Mouse (Mus musculus) lung, embryonic 14.5 days (tissue): Measurements from ENCODE around the gene Xylb. TPM values are rescaled to one million over a fixed set of nuclear protein-coding genes. Genes with fewer than 3 reads are reported as not detected.

Experiments used
- ATAC-seq: fragments of 200-750 bp; cut with Nextera tagmentation; 2 replicates; pipeline ENCODE4 v1.8.0; 2017; ENCODE audit warnings: mild to moderate bottlenecking, moderate TSS enrichment, moderate library complexity; ENCODE audit not compliant: insufficient read depth
- DNase-seq: peaks from one replicate; pipeline ENCODE4 v3.0.0-alpha.2; 2015
- H3K27ac ChIP-seq: fragments of 300-500 bp; sonication (generic); 2 replicates; pipeline ENCODE4 v1.5.1; 2014; ENCODE audit warnings: low read depth, mild to moderate bottlenecking, moderate library complexity
- H3K27me3 ChIP-seq: fragments of 300-500 bp; sonication (generic); 2 replicates; pipeline ENCODE4 v1.6.1; 2014; ENCODE audit warnings: low read length, control low read depth; ENCODE audit not compliant: insufficient read depth
- H3K36me3 ChIP-seq: fragments of 300-500 bp; sonication (generic); 2 replicates; pipeline ENCODE4 v1.6.1; 2014; ENCODE audit warnings: control low read depth; ENCODE audit not compliant: insufficient read depth
- H3K4me1 ChIP-seq: fragments of 300-500 bp; sonication (generic); 2 replicates; pipeline ENCODE4 v1.6.1; 2014; ENCODE audit warnings: antibody characterized with exemption, control low read depth; ENCODE audit not compliant: insufficient read depth
- H3K4me2 ChIP-seq: fragments of 300-500 bp; sonication (generic); 2 replicates; pipeline ENCODE4 v1.6.1; 2014; ENCODE audit warnings: mild to moderate bottlenecking
- H3K4me3 ChIP-seq: fragments of 300-500 bp; sonication (generic); 2 replicates; pipeline ENCODE4 v1.5.1; 2014; ENCODE audit warnings: low read depth, low read length
- H3K9ac ChIP-seq: fragments of 300-500 bp; sonication (generic); 2 replicates; pipeline ENCODE4 v1.6.1; 2014
- H3K9me3 ChIP-seq: fragments of 300-500 bp; sonication (generic); 2 replicates; pipeline ENCODE4 v1.6.1; 2016; ENCODE audit warnings: low read depth, low read length, control low read depth
- CTCF ChIP-seq: IDR thresholded peaks from 2 replicates; pipeline ENCODE4 v1.5.1; 2016; ENCODE audit warnings: antibody characterized with exemption, low read depth
- WGBS: fragments of 180-500 bp; shearing (Covaris S2); extraction: QIAGEN DNeasy Blood & Tissue Kit; methylation state at CpG from one replicate; pipeline ENCODE4 v1.1.7; 2014; 5-methylcytosine and 5-hydroxymethylcytosine counted together
- polyA plus RNA-seq: library from polyadenylated mRNA; unstranded; fragments of >200 nt; fragmentation: Nextera tagmentation; extraction: Ambion mirVana; gene quantifications from 2 replicates; pipeline ENCODE4 v1.2.1, GENCODE M21; 2014

Xylb gene
- polyA plus RNA-seq, 1 experiment from 2014 or later: 7.9 TPM

GRCm38 (mm10) chr9:119438065-119438464 is 80.9 kb downstream of the Xylb start:
- 88% methylated on average over 12 of the region's 12 CpGs for WGBS
- H3K4me1 ChIP-seq: no peaks in the 10 kb centered on the region
- no peaks in the 10 kb centered on the region for H3K27me3 ChIP-seq
- no peak overlapping the region for H3K27ac ChIP-seq
- H3K4me2 ChIP-seq: no peak overlapping the region
- DNase-seq: no peak
- no peak for TF ChIP-seq CTCF
- no peak overlapping the region for H3K4me3 ChIP-seq
- H3K9me3 ChIP-seq: no peaks in the 10 kb centered on the region
- no peak overlapping the region for H3K9ac ChIP-seq
- H3K36me3 ChIP-seq: peaks cover 45% of the 10 kb centered on the region
- ATAC-seq: no peak

- no peak overlapping the region for H3K9ac ChIP-seq
- H3K4me2 ChIP-seq: no peak overlapping the region
- 88% methylated on average over 9 of the region's 9 CpGs for WGBS
- no peak for TF ChIP-seq CTCF
- ATAC-seq (no peak), DNase-seq (no peak)
- no peaks in the 10 kb centered on the region for H3K9me3 ChIP-seq
- no peak overlapping the region for H3K27ac ChIP-seq
- H3K4me1 ChIP-seq: no peaks in the 10 kb centered on the region
- peaks cover 40% of the 10 kb centered on the region for H3K36me3 ChIP-seq
- no peaks in the 10 kb centered on the region for H3K27me3 ChIP-seq
- H3K4me3 ChIP-seq: no peak overlapping the region
Observed at GRCm38 (mm10) chr9:119438498-119439000, 81.4 kb downstream of the Xylb start.

Other genes starting within 250 kb of the Xylb start
- 0.92 and 0.95 TPM in 2 replicates for gene Acaa1b, start 200.3 kb upstream of the Xylb start, polyA plus RNA-seq
- gene Gm47289, start 198.2 kb upstream of the Xylb start, polyA plus RNA-seq: not detected in 2 replicates
- not detected in 2 replicates for gene Slc22a13, start 148.3 kb upstream of the Xylb start, polyA plus RNA-seq
- gene Oxsr1, start 35.0 kb upstream of the Xylb start, polyA plus RNA-seq: 13.3 and 14.4 TPM in 2 replicates
- 80.4 and 87.1 TPM in 2 replicates for gene Acaa1a, start 17.7 kb upstream of the Xylb start, polyA plus RNA-seq
- 21.8 and 24.5 TPM in 2 replicates for gene Myd88, start 16.0 kb upstream of the Xylb start, polyA plus RNA-seq
- gene Slc22a14, start 8.2 kb downstream of the Xylb start, polyA plus RNA-seq: 0.35 TPM in 1 of 2 replicates, not detected in the other
- 22.7 and 28.2 TPM in 2 replicates for gene Acvr2b, start 44.7 kb downstream of the Xylb start, polyA plus RNA-seq
- gene Exog, start 87.6 kb downstream of the Xylb start, polyA plus RNA-seq: 32.1 and 33.7 TPM in 2 replicates
- gene Scn5a, start 221.6 kb downstream of the Xylb start, polyA plus RNA-seq: 0.76 and 0.95 TPM in 2 replicates